Mouse (Mus musculus) lung, postnatal 14 days (tissue): ENCODE measurements at regions not wholly inside any gene's neighbourhood (a gene's known extent, or its start where the extent isn't known, plus 50 kb on each side); places are given as distances from the start of the nearest gene placed in this dataset.

Experiments used
- DNase-seq: peaks from one replicate; pipeline ENCODE4 v3.0.0; 2021

DNA sequence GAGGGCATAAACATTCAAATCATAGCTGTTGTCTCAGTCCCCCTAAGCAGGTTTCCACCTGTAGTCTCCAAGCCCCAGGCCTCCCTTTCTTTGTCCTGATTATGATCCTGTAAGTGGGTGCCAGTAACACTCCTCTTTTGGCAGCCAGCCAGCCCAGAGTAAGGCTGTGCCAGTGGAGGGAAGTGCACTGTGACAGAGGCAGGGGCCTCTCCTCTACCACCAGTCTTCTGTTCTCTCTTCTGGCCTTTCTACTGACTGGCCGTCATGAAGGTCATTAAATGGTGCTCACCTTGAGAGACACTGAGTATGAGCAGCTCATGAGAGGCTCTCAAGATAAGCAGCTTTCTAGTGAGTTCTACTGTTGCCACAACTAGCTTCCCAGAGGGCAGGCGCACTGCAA lies 63.5 kb upstream of the Met start:
- peak; percentile 38 for DNase-seq

DNA sequence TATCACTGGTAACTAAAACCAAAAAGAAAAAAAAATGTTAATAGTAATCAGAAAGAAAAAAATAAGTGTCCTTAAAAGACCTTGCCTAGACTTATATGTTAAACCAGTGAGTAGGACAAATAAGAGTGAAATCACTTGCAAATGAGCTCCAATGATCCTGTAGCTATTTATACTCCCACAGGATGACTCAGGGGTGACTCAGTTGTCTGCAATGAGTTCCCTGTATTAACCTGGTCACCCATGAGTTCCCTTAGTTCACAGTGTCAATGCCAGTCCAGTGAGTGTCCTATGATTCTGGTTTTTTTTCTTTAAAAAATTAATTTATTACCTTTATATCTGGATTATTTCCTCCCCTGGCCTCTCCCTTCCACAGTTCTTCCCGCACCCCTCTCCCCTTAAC lies 55.5 kb upstream of the Met start:
- no peak for DNase-seq

DNA sequence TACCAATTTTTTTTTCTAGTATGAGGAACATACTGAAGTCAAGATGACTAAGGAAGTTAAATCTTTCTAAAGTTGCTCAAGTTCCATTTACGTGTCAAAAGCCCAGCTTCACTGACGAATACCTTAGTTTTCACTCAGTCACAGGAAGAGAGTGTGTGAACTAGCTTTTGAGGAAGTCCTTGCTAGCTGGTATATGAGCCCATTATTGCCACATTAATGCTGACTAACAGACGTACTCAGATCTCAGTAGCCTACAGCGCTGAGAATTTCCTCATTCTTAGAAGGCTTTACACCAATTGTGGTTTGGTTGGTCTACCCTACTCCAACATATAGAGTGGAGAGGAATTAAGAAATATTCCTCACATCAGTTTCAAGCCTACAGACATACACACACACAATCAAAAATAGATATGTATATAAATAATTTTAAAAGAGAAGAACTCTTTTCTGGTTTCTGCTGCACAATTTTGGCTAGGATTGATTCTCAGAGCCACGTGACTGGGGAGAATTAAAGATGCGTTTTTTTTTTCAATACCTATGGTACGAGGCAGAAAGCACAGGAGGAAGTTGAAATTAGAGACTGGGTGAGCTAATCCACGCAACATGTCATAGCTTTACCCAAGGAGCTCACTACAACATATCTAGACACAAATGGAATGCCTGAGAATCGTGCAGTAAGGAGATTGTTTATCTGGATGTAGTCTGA lies 53.7 kb upstream of the Met start:
- DNase-seq, result no peak

DNA sequence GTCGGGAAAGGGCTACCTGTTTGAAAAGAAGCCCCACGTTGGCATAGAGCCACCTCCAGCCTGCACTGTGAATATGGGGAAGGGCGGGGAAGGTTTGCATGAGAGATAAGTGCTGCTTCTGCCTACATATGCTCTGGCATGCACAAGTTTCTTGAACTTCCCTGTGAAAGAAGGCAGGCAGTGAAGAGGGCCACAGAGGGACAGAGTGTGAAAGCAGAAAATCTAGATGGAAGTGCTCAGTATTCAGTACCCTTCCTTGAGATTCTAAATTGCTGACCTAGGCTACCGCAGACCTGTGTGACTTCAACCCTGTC lies 53.2 kb upstream of the Met start:
- no peak for DNase-seq
